Mouse (Mus musculus) frontal cortex, postnatal 25 days (tissue): ENCODE measurements around the gene Mrpl38.

Experiments used
- DNase-seq, 2 experiments: peaks; one replicate each; pipeline ENCODE4 v3.0.0; 2022; ENCODE audit warnings: low spot score in 2 of 2

Gene Mrpl38

DNA sequence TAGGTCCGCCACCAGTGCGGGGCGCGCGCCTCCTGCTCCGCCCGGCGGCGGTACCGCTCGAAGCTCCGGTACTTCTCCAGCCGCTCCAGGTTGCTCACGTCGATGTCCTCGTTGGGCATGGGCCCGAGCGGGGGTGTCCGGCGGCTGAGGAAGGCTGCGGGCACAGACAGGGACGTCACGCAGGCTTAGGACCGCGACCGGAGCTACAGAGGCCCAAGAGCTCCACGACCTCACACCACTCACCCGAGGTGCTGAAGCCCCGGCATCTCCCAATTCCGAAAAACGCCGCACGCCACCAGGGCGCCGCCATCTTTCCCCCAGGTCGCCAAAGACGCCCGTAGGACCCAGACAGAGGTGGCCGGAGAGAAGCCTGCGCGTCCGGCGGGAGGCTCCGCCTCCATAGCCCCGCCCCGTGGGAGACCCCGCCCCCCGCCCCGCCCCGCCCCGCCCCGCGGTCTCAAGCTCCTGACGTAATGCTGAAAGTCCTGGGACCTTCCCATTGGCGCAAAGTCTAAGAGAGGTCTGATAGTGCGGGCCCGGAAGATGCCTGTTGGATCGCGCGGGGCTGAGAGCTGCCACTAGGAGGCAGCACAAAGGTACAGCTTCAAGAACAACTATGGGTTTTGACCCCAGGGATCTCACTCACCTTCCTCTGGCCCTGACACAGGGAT lies at the start of gene Mrpl38:
TSS of gene Mrpl38 (minus strand) at position 401 of the 671 bp plus-strand sequence.
- DNase-seq, result peak; percentile 56 to 67

DNA sequence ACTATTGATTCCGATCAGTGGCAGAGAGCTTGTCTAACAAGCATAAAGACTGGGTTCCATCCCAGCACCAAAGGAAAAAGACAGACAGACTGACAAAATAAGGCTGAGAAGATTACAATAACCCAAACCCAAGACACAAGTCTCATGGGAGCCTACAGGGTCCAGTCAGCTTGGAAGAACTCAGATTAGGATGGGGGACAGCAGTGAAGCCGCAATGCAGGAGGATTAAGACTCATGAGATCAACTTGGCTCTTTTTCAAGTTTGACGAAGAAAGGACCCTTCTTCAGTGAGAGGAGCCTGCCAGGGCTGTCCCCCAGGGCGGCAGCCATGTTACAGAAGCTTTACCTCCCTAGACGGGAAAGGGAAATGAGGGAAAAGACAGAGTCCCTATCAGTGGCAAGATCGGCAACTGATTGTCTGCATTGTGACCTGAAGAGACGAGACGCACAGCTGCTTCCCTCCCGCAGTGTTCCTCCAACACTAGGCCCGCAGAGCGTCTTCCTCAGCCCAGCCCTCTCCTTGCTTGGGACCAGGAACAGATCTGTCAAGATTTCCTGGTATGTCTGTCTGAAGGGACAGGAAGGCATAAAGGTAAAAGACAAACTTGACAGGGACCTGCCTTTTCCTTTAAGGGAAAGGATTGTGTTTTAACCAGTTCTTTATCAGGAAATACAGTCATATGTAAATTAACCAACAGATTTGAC lies 48.7 kb upstream of the Mrpl38 start:
- no peak for DNase-seq

DNA sequence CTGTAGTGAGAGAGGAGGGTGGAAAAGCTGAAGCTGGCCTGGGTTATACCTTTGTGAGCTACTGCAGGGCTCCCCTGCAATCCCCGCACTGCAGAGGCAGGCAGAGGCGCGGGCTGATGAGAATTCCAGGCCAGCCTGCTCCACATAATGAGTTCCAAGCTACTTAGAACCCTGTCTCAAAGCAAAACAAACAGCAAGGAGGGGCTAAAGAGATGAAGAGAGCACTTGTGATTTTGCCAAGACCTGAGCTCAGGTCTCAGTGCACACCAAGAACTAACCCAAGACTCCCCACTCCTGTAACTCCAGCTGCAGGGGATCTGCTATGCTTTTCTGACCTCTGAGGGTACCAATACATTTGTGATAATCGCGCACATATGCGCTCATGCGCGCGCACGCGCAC lies 47.7 kb upstream of the Mrpl38 start:
- DNase-seq, result no peak

- no peak for DNase-seq
These were observed 47.2 kb upstream of the Mrpl38 start for GRCm38 (mm10) chr11:116185836-116186235.

GRCm38 (mm10) chr11:116178411-116179121 lies 39.9 kb upstream of the Mrpl38 start:
- DNase-seq, result no peak

GRCm38 (mm10) chr11:116176010-116176409 lies 37.3 kb upstream of the Mrpl38 start:
- no peak for DNase-seq

DNA sequence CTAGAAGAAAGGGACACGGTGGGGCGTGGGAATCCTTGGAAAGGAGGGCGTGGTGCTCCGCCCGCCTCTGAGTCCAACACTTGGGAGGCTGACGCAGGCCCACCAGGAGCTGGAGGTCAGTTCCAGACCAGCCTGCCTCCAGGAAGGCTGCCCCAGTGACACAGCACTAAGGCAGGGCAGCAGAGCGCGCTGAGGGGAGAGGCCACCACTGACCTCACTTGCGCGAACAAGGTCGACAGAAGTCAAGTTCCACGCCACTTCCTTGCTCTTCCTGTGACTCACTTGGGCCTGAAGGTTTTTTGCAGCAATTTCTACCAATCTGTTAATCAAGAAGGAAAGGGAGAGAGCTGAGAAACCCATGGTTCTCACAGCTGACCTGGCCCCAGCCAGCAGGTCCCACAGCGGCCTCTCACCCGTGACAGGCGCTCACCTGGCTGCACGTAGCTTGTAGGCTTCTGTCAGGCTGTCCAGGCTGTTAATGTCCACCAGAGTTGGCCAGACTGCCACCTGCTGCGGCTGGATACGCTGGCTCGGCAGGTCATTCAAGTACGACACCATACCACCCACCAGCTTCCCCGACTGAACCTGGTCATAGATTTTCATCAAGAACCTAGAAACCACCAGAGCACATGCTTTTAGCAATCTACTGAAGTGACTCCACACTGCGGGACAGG lies 36.2 kb upstream of the Mrpl38 start:
- no peak for DNase-seq

DNA sequence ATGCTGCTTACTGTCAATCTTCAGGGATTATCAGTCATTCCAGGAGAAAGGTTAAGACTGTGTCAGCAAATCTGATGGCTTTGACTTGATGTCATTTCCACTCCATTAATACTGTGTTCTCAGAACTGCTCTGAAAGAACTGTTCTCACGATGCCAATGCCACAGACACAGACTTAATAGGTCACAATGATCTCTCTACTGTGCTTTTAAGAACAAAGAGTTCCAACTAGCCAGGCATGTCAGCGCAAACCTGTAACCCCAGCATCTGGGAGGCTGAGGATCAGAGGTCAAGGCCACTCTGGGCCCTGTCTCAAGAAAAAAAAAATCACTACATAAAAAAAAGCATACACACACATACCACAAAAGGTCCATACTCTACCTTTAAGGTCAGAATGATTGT lies 33.3 kb upstream of the Mrpl38 start:
- no peak for DNase-seq

- no peak for DNase-seq
These were observed 31.5 kb upstream of the Mrpl38 start for GRCm38 (mm10) chr11:116170003-116170800.

- DNase-seq, result no peak
These were observed 30.5 kb upstream of the Mrpl38 start for GRCm38 (mm10) chr11:116169214-116169613.

DNA sequence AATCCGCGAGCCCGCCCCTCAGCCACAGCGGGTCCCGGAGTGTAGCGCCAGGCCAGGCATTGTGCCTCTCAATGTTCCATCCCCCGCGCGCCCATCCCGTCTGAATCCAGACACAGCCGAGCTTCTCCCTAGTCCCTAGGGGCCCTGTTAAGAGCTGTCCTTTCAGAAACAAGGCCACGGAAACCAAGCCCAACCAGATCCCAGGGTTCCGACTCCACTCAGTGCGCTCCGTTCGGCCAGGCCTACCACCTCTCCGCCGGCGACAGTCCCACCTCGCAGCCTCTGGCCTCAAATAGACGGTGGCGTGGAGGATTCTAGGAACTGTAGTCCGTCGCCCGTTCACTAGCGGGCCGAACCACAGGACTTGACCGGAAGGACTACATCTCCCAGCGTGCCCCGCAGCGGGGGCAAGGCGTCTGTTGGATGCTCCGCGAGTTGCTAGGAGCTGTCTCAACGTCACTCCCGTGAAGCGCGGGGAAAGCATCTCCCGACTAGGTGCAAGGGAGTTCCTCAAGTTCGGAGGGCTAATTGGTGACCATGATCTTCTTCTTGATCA lies 29.3 kb upstream of the Mrpl38 start, which contains the start of gene Fbf1:
TSS of gene Fbf1 (minus strand) at position 283 of the 556 bp plus-strand sequence.
- DNase-seq, result peak; percentile 86 to 95

- no peak for DNase-seq
These were observed 28.6 kb upstream of the Mrpl38 start for GRCm38 (mm10) chr11:116167232-116167631.

DNA sequence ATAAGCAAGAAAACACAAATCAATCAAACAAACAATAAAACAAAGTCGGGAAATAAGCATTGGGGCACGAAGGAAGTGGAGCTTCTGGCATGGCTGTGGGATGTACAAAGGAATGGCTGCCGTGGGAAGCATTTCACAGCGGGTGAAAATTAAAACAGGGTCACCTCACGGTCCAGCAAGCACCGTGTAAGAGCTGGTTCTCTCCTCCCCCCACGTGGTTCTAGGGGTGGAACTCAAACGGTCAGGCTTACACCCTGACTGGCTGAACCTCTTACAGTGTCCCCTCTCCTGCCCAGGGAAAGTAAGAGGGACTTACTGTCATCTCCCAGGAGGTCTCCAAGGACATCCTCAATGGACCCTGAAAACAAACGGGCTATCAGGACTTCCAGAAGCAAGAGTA lies 24.3 kb upstream of the Mrpl38 start:
- no peak for DNase-seq

DNA sequence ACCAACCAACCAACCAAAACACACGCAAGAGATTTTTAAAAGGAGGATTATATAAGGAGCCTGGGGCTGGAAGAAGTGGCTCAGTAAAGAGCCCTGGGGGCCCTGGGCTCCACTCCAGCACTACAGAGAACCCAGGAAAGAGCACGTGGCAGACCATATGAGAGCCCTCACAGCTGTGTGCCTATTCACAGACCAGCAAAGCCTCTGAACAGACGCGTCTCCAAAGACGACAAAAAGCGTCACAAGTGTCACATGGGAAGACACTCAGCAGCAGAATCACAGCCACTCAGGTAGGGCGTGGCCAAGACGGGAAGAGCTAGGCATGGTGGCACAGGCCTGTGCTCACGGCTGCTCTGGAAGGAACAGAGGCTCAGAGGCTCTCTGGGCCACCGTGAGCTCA lies 23.5 kb upstream of the Mrpl38 start:
- DNase-seq, result no peak

DNA sequence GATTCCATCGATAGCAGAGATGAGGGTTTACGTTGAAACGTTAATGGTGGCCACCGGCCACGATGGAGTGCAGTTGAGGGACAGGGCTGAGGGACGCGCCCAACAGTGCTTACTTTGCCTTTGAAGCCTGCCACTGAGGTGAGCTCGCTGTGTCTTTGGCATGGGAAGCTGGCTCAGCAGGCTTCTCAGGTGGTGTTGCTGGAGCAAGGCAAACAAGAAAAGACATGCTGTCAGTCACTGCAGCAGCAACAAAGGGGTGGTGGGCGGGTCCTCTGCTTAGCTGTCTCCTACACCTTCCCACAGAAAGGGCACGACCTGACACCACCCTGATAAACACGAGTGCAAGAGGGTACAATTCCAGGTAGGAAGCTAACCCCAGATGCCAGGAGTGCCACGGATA lies 22.6 kb upstream of the Mrpl38 start:
- no peak for DNase-seq

GRCm38 (mm10) chr11:116150960-116151359 lies 12.3 kb upstream of the Mrpl38 start:
- DNase-seq, result no peak

GRCm38 (mm10) chr11:116149341-116149740 lies 10.7 kb upstream of the Mrpl38 start:
- DNase-seq, result no peak

- no peak for DNase-seq
These were observed 10.1 kb upstream of the Mrpl38 start for GRCm38 (mm10) chr11:116148761-116149221.

DNA sequence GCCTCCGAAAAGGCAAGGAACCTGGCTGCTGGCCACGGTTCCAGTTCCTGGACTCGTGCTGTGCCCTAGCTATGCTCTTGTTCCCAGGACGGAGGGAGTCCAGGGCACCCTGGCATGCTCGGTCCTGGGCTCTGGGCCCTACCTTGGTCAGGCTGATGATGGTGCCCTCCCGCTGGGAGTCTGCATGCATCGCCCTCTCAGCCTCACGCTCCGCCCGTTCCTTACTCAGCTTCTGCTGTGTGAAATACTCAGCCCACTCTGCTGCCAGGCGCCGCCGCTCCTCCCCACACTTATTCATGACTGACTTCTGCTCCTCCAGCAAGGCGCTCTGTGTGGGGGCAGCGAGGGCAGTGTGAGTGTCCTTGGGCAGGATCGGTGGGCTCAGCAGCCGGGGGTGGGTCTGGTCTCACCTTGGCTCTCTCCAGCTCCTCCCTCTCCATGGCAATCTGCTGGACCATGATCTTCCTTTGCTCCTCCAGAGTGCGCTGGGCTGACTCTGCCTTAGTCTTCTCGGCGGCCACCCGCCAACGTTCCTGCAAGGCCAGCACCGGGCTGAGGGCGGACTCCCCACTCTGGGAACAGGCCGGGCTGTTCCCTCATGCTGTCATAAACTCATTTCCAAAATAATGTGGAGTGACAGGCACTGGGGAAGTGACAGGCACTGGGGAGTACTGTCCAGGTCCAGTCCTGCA lies 7.8 kb upstream of the Mrpl38 start:
- peak; percentile 49 to 56 for DNase-seq
